Mouse (Mus musculus): Measurements from ENCODE around the gene Alox8.

DNA sequence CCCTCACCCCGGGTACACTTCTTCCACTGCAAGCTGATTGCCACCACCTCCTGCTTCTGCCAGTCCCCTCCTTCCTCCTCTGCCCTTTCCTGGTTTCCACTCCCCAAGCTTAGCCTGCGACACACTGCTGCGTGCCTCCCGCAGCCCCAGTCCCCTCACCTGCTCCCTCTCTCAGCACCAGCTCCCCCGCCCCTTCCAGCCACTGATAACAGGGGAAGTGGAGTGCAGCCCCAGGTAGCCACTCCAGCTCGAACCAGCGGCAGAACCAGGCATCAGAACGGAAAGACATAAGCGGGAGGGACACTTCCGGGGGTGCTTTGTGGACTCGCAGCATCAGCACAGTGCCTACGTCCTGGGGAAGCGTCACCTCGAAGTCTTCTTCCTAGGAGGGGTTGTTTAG lies 449 bp downstream of the Alox8 start:
- no peak for TF ChIP-seq CTCF (conservative IDR thresholded peaks at IDR 0.05 in 1 of 2, IDR thresholded peaks at IDR 0.05 in 1 of 2; ENCODE audit: low read depth in 2 of 2, low read length in 2 of 2)
- no peak for TF ChIP-seq GABPA (IDR thresholded peaks at IDR 0.05; ENCODE audit: insufficient replicate concordance, low read depth, low read length)

Measured in CH12.LX (cell line).